Mouse (Mus musculus) v-Abl transformed pro-B cells (cell line): ENCODE results near the gene Mast4.

Source experiments
- in situ Hi-C, 2 experiments: fragments of 400-800 bp; cut with MboI; formaldehyde crosslinking; loops; one replicate each; pipeline ENCODE4 v1.15.1; 2025; ENCODE audit not compliant: unreplicated experiment in 2 of 2

The Mast4 gene

DNA sequence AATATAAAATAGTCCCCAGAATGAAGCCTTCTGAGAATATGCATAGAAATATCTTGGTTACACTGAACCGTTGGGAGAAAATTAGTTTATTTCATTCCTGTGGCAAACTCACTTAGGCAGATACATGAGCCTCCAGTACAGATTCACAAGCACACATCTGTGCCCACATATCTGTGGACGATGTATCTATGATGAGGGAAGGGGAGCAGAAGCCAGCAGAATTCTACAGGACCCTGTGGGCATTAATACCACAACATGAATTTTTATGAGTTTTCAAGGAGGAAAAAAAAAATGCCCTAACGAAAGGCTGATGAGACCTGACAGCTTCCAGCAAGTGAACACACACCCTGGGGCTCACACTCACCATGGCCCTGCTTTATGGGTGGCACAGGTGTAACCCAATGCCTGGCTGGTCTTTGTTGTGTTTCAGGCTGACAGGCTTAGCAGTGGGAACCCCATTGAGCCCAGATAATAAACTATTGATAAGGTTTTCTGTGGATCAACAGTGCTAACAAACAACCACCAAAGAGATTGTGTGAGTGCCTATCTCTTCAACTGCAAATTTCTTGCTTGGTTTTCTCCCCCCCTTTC, 17.4 kb downstream of the Mast4 start:
- in situ Hi-C loops: no loop called here

DNA sequence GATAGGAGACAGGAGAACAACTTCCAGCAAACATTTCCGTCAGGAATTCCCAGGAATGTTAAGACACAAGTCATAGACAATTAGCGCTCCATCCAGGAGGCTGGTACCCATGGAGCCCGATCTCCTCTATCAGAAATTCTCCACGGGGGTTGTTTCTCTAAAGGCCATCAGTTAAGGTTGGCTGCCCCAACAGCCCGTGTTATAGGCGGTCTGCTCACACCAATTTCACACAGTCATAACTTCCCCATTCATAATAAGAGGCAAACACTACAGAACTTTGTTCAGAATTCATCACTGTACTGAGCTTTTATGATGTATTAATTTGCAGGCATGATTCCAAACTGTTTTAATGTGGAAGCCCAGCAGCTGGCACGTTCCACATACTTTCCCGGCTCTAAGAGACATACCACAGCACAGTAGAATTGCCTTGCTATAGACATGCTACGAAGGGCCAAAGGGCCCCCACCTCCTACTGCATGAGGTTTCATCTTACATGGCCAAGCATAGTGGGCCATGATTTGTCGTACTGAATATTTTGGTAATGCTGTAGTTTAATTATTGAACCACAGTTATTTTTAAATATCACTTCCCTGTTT, 19.1 kb downstream of the Mast4 start:
- in situ Hi-C loops: no loop called here

- in situ Hi-C loops: no loop called here
Observed at GRCm38 (mm10) chr13:103308296-103308695, 26.0 kb downstream of the Mast4 start.

- in situ Hi-C loops: no loop called here
Observed at GRCm38 (mm10) chr13:103303826-103304225, 30.5 kb downstream of the Mast4 start.

GRCm38 (mm10) chr13:103302508-103302907, 31.8 kb downstream of the Mast4 start:
- in situ Hi-C loops: no loop called here

- in situ Hi-C loops: no loop called here
Observed at GRCm38 (mm10) chr13:103302077-103302476, 32.2 kb downstream of the Mast4 start.

- in situ Hi-C loops: no loop called here
Observed at GRCm38 (mm10) chr13:103294424-103294823, 39.9 kb downstream of the Mast4 start.

DNA sequence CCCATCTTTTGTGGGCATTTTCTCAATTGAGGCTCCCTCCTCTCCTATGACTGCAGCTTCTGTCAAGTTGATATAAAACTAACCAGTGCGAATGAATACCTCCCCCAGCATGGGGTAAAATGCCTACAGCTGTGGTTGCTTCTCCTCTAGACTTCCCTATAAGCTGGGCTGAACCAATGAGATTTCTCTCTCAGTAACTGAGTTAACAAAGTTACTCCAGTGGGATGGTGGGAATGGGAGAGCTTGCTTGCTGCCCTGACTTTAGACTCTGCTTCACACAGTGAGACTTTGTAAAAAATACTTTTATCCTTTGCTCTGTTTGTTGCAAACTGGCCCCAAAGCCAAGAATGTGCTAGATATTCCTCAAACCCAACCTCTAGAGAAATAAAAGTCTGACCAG, 41.2 kb downstream of the Mast4 start:
- in situ Hi-C loops: no loop called here

- in situ Hi-C loops: no loop called here
Observed at GRCm38 (mm10) chr13:103291098-103291497, 43.2 kb downstream of the Mast4 start.

GRCm38 (mm10) chr13:103285821-103286220, 48.5 kb downstream of the Mast4 start:
- in situ Hi-C loops: no loop called here

DNA sequence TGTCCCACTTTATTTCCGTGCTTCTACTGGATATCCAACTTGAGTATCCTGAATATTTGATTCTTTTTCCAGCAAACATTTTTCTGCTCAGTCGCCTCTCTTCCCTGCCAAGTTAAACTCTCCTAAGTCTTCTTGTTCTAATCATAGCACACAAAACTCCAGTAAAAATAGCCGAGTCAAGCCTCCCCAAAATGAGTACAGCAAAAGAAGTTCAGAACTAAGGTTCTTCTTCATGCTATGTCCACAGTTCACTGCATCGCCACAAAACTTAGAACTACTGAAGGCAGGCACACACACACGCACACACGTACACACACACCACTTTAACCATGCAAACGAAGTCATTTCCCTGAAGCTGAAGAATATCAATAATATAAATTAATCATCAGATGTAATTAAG, 49.3 kb downstream of the Mast4 start:
- in situ Hi-C loops: no loop called here

DNA sequence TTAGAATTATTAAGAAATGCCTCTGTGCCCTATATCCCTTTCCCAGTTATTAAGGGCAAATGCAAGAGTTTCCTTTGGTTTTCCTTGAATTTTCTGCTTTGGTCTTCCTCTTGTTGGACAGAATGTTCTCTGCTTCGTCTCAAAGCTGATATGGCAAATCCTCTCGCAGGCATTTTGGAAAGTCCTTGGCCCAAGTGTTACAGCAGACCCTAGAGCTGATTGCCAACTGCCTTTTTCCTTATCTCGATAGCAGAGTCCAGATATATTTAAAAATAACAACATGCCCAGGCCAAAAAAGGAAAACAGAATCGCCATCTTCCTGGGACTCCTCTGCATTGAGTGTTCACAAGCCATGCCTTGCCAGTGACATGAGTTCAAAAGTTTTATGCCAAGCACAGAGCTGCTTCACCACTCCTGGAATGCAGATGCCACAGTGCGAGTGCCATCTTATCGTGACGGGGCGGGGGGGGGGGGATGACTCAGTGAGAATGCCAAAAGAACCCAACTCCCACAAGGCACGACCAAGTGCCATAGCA, 63.4 kb downstream of the Mast4 start:
- in situ Hi-C loops: no loop called here

DNA sequence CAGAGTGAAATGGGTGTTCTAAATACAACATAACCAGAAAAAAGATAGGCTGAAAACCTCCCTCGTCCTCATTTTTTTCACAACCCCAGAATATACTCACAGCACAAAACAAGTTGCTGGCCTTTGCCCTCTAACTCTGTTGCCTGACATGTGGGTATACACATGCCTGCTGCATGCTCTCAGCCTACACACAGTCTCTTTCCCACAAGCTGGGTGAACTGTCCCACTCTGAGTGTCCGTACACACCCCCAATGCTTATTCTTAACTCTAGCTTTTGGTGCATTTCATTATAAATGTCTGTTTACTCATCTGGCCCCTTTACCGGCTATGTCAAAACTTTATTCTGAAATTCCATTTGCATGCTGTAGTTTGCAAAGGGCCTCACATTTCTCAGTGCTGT, 71.6 kb downstream of the Mast4 start:
- in situ Hi-C loops: no loop called here

DNA sequence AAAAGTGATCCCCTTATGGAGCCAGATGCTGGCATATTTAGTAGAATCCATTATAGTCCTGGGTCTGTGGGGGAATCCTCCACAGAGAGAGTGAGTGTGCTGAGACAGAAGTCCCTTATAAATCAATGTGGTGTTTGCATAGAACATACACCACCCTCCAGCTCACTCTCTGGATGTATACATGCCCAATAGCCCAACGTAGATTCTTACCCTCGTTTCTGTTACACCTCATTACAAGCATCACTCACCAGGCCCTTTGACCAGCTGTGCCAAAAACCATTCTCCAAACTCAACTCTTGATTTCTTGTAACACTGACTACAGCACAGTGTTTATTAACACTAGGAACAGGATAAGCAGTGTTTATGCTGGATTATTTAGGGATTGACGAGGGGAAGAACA, 72.2 kb downstream of the Mast4 start:
- in situ Hi-C loops: no loop called here

DNA sequence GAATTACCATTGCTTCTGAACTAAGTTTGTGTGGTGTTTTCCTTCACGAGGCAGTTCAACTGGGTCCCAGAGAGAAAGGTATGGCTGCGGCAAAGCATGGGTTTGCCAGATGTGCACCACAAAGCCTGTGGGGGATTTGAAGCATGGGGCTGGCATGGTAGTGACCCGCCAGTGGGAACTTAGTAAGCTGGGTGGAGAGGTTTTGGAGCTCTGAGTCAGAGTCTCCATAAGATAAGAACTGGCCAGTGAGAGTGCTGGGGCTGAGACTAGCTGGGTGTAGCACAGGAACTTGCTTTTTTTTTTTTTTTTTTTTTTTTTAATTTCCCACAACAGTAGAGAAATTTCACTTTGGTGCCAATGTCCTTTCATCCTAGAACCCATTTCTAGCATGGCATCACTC, 73.9 kb downstream of the Mast4 start:
- in situ Hi-C loops: no loop called here

GRCm38 (mm10) chr13:103258106-103258505, 76.2 kb downstream of the Mast4 start:
- in situ Hi-C loops: no loop called here

DNA sequence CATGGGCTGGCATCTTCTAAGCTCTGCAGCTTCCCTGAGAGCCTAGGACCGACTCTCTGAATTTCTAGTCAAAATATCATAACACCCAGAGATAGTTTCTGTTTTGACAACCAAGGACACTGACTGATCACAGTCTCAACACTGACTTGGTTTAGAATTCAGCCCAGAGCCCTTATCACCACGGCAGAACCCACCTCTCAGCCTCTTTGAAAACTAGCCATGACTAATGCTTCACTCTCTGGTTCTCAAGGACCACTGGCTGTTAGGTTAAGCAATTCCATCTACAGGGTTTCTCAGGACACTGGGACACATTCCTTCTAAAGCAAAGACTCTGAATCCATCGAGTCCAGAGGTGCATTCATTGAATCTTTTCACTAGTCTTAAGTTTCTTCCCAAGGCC, 79.4 kb downstream of the Mast4 start:
- in situ Hi-C loops: no loop called here

DNA sequence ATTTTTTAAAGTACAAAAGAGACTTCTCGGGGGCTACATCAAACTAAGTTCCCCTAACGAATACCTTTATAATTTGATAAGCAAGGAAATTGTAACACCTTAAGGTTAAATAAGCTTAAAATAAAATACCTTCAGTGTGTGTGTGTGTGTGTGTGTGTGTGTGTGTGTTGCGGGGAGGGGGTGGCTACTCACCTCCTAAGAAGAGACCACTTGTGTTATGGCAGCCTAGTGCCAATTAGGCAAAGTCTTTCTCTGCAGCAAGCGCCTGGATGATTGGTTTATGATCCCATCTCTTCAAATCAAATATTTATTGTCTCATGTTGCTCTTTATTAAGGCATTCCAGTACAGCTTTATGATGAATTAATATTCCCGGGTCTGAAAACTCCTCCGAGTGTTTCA, 81.2 kb downstream of the Mast4 start:
- in situ Hi-C loops: no loop called here

DNA sequence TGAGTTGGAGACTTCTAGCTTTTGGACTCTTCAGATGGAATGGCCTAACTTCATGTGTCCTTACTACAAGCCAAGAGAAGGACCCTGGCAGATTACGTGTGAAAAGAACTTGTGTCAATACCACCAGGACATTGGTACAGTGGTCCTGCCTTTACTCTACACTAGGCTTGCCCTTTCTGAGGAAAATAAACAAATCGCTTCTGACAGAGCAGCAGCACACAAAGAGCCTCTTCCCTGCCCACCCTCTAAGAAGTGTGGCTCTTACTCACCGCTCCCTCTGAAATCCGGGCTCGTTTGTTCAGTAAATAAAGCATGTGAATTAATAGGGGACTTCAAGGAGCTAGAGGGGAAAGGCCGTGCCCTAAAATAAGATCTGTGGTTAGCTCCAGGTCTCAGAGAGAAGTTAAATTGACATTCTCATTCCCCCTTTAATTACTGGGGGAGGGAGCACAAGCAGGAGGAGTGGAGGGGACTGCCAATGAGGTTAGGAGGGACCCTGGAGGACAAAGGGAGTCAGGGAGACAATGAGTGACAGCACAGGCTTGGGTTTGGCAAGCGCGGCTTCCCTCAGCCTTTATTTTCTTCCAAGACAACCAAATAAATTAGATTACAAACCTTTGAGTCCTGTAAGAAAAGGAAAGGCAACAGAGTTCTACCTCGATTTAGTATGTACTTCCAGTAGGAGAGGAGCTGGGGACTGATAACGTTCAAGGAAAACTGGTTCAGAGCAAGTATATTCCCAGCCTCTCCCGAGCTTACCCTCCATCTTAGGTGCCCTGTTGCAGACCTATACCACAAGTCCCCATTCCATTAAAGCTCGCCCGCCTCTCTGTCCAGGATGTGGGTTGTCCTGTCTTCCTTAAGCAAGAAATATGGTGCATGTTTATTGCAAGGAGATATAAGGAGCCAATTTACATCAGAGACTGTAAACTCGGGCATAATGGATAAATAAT, 85.9 kb downstream of the Mast4 start:
- in situ Hi-C loops: no loop called here

DNA sequence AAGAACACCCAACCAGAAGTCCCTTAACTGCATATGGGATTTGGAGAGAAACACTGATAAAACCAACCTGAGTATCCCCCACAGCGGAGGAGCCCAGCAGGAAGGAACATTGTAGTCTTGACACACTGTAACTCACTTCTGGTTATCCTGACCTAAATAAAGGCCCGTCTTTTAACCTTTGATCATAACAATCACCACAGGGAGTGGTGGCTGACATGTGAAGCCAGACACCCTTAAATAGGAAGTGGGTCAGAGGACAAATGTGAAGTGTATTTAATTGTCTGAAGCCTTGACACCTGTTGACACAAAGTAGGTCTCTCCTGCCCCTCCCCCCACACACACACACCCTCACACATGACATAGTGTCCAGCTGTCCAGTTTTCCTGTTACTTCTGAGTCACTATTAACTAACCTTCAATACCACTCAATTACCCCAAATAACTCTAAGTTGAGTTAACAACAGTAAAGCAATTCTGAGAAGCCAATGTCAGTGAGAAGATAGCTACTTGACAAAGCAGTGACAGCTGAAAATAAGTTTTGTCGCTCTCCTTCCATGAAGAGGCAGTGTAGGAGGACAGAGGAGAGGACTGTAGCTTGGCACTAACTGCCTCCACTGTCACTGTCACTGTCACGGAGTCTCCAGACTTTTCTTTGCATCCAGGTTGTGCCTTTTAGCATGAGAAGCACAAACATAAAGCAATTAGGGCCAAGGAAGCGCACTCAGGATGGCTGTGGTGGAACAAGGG, 87.2 kb downstream of the Mast4 start:
- in situ Hi-C loops: no loop called here

- in situ Hi-C loops: no loop called here
Observed at GRCm38 (mm10) chr13:103245431-103245830, 88.9 kb downstream of the Mast4 start.
